Mouse (Mus musculus) lung, embryonic 14.5 days (tissue): ENCODE data around the gene Gsdma3. TPM values are rescaled to one million over a fixed set of nuclear protein-coding genes. Genes with fewer than 3 reads are reported as not detected.
"Not testable (repeated sequence)": the region's sequence is repeated elsewhere in the genome, so short reads cannot be mapped to it uniquely, and the experiment has no call there.

ENCODE experiments used
- ATAC-seq: fragments of 200-750 bp; cut with Nextera tagmentation; 2 replicates; pipeline ENCODE4 v1.8.0; 2017; ENCODE audit warnings: mild to moderate bottlenecking, moderate TSS enrichment, moderate library complexity; ENCODE audit not compliant: insufficient read depth
- DNase-seq: peaks from one replicate; pipeline ENCODE4 v3.0.0-alpha.2; 2015
- H3K27ac ChIP-seq: fragments of 300-500 bp; sonication (generic); 2 replicates; pipeline ENCODE4 v1.5.1; 2014; ENCODE audit warnings: low read depth, mild to moderate bottlenecking, moderate library complexity
- H3K27me3 ChIP-seq: fragments of 300-500 bp; sonication (generic); 2 replicates; pipeline ENCODE4 v1.6.1; 2014; ENCODE audit warnings: low read length, control low read depth; ENCODE audit not compliant: insufficient read depth
- H3K36me3 ChIP-seq: fragments of 300-500 bp; sonication (generic); 2 replicates; pipeline ENCODE4 v1.6.1; 2014; ENCODE audit warnings: control low read depth; ENCODE audit not compliant: insufficient read depth
- H3K4me1 ChIP-seq: fragments of 300-500 bp; sonication (generic); 2 replicates; pipeline ENCODE4 v1.6.1; 2014; ENCODE audit warnings: antibody characterized with exemption, control low read depth; ENCODE audit not compliant: insufficient read depth
- H3K4me2 ChIP-seq: fragments of 300-500 bp; sonication (generic); 2 replicates; pipeline ENCODE4 v1.6.1; 2014; ENCODE audit warnings: mild to moderate bottlenecking
- H3K4me3 ChIP-seq: fragments of 300-500 bp; sonication (generic); 2 replicates; pipeline ENCODE4 v1.5.1; 2014; ENCODE audit warnings: low read depth, low read length
- H3K9ac ChIP-seq: fragments of 300-500 bp; sonication (generic); 2 replicates; pipeline ENCODE4 v1.6.1; 2014
- H3K9me3 ChIP-seq: fragments of 300-500 bp; sonication (generic); 2 replicates; pipeline ENCODE4 v1.6.1; 2016; ENCODE audit warnings: low read depth, low read length, control low read depth
- CTCF ChIP-seq: IDR thresholded peaks from 2 replicates; pipeline ENCODE4 v1.5.1; 2016; ENCODE audit warnings: antibody characterized with exemption, low read depth
- WGBS: fragments of 180-500 bp; shearing (Covaris S2); extraction: QIAGEN DNeasy Blood & Tissue Kit; methylation state at CpG from one replicate; pipeline ENCODE4 v1.1.7; 2014; 5-methylcytosine and 5-hydroxymethylcytosine counted together
- polyA plus RNA-seq: library from polyadenylated mRNA; unstranded; fragments of >200 nt; fragmentation: Nextera tagmentation; extraction: Ambion mirVana; gene quantifications from 2 replicates; pipeline ENCODE4 v1.2.1, GENCODE M21; 2014

The Gsdma3 gene
- polyA plus RNA-seq, 1 experiment from 2014 or later = not detected

- H3K9ac ChIP-seq = no peak overlapping the region
- H3K27ac ChIP-seq = no peak overlapping the region
- no peak overlapping the region for H3K4me3 ChIP-seq
- H3K9me3 ChIP-seq = no peaks in the 10 kb centered on the region
- H3K36me3 ChIP-seq = no peaks in the 10 kb centered on the region
- no peak for ATAC-seq
- no peaks in the 10 kb centered on the region for H3K4me1 ChIP-seq
- 0 out of 2 replicates have a peak, but pooled peaks cover 3% of the 10 kb centered on the region for H3K27me3 ChIP-seq
- TF ChIP-seq CTCF = no peak
- no peak for DNase-seq
- WGBS = 57% methylated on average over 3 of the region's 3 CpGs
- no peak overlapping the region for H3K4me2 ChIP-seq
Measured at GRCm38 (mm10) chr11:98671284-98671815, 45.2 kb downstream of the Gsdma3 start.

DNA sequence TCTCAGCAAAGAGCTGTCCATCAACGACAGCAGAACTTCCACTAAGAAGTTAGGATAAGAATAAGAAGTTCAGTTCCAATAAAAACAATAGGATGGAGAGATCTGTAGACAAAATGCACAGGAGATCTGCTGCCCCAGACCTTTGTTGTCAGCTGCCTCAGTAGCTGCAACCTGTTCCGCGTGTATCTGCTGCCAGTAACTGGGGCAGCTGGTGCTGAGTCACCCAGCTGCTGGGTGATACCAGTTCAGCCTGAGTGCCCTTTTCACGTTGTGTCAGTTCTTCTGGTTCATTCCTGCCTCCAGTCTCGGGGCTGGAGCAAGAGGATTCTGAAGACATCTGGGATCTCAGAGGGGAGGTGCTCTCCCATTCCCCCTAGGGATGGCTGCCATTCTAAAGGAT lies 45.7 kb downstream of the Gsdma3 start:
- no peak for ATAC-seq
- no peak overlapping the region for H3K4me3 ChIP-seq
- DNase-seq = no peak
- no peaks in the 10 kb centered on the region for H3K36me3 ChIP-seq
- TF ChIP-seq CTCF = no peak
- no peaks in the 10 kb centered on the region for H3K9me3 ChIP-seq
- WGBS = 53% methylated on average over 5 of the region's 5 CpGs
- 0 out of 2 replicates have a peak, but pooled peaks cover 3% of the 10 kb centered on the region for H3K27me3 ChIP-seq
- H3K27ac ChIP-seq = no peak overlapping the region
- no peaks in the 10 kb centered on the region for H3K4me1 ChIP-seq
- no peak overlapping the region for H3K4me2 ChIP-seq
- H3K9ac ChIP-seq = no peak overlapping the region

DNA sequence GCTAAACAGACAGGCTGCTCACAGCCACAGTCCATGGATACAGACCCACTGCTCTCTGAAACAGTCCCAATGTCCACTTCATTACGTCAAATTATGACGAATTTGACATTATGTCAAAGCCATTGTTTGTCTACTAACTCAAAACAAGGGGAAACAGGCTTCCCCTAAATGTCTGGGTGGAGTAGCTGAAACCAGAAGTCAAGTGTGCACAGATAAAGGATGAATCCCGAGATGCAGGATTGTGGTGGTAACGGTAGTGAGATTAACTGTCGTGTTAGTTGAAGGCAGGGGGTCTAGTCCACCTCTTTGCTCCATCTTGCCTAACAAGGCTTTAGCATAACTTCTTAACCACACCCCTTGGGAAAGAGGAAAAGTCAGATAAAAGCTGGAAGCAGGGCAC lies 46.3 kb downstream of the Gsdma3 start:
- H3K4me2 ChIP-seq = no peak overlapping the region
- no peak overlapping the region for H3K27ac ChIP-seq
- H3K4me1 ChIP-seq = no peaks in the 10 kb centered on the region
- WGBS = 75% methylated on average over 5 of the region's 5 CpGs
- H3K9ac ChIP-seq = no peak overlapping the region
- no peaks in the 10 kb centered on the region for H3K36me3 ChIP-seq
- H3K4me3 ChIP-seq = no peak overlapping the region
- H3K27me3 ChIP-seq = 0 out of 2 replicates have a peak, but pooled peaks cover 3% of the 10 kb centered on the region
- no peaks in the 10 kb centered on the region for H3K9me3 ChIP-seq
- DNase-seq (no peak), ATAC-seq (no peak)
- no peak for TF ChIP-seq CTCF

DNA sequence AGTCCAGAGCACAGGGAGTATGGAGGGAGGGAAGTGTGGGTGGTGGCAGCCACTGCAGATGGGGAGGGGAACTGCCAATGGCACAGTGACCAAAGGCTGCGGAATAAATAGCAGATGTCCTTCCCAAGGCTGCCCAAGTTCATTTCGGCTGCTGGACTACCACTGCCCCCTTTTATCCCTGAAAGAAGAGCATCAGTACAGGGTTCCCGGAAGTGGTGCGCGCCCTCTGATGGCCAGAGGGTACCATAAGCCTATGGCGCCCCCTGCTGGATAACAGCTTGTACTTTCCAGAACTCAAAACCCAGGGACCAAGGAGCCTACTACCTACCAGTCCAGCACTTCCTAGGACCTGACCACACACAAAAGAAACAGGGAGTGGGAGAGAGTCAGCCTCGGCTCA lies 47.0 kb downstream of the Gsdma3 start:
- not testable (repeated sequence) for H3K4me2 ChIP-seq, H3K9me3 ChIP-seq, H3K27me3 ChIP-seq, H3K36me3 ChIP-seq, H3K4me1 ChIP-seq, H3K27ac ChIP-seq, H3K4me3 ChIP-seq, H3K9ac ChIP-seq
- 5% methylated on average over 6 of the region's 7 CpGs for WGBS
- DNase-seq (peak; percentile 77), ATAC-seq (peak; percentile 56)
- TF ChIP-seq CTCF = peak; percentile 67

DNA sequence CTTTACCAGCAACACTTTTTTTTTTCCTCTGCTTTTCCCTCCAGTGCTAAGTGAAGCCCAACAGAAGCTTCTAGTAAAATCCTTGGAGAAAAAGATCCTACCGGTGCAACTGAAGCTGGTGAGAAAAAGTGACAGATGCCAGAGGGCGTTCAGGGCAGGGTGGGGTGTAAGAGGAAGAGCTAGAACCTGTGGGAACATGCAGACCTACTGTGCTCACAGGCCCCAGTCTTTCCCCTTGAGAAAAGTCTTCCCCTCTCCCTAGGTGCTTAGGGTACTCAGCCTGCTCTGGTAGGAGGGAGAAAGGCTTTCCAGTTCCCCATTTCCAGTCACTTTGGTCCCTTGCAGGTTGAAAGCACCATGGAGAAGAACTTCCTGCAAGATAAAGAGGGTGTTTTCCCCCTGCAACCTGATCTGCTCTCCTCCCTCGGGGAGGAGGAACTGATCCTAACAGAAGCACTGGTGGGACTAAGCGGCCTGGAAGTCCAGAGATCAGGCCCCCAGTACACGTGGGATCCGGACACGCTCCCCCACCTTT lies 49.7 kb downstream of the Gsdma3 start:
- Histone ChIP-seq H3K4me3 (no peak overlapping the region), H3K27ac (no peak overlapping the region), H3K27me3 (no peaks in the 10 kb centered on the region), H3K36me3 (no peaks in the 10 kb centered on the region), H3K9ac (no peak overlapping the region), H3K4me1 (no peaks in the 10 kb centered on the region), H3K4me2 (no peak overlapping the region), H3K9me3 (no peaks in the 10 kb centered on the region)
- WGBS = 35% methylated on average over 7 of the region's 7 CpGs
- ATAC-seq (no peak), DNase-seq (no peak)
- TF ChIP-seq CTCF = no peak

DNA sequence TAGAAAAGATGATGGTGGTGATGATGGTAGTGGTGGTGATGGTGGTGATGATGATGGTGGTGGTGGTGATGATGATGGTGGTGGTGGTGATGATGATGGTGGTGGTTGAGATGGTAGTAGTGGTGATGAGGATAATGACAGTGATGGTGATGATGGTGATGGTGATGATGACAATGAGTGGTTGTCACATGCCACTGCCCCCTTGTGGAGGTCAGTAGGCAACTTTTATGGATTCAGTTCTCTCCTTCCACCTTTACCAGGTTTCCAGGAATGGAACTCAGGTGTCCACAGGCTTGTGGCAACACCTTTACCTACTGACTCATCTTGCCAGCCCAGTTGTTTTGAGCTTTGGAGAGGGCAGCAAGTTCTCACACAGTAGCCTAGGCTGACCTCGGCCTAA lies 53.9 kb downstream of the Gsdma3 start:
- 92% methylated on average over 1 of the region's 1 CpGs for WGBS
- no peak overlapping the region for H3K9ac ChIP-seq
- no peak for ATAC-seq
- H3K27ac ChIP-seq = no peak overlapping the region
- H3K4me1 ChIP-seq = 0 out of 2 replicates have a peak, but pooled peaks cover 3% of the 10 kb centered on the region
- H3K27me3 ChIP-seq = no peaks in the 10 kb centered on the region
- no peak overlapping the region for H3K4me2 ChIP-seq
- no peak for DNase-seq
- H3K4me3 ChIP-seq = no peak overlapping the region
- TF ChIP-seq CTCF = peak; percentile 37; the same call in 1 of the 2 replicates
- H3K9me3 ChIP-seq = no peaks in the 10 kb centered on the region
- H3K36me3 ChIP-seq = peaks cover under 1% of the 10 kb centered on the region; the same call in 1 of the 2 replicates

DNA sequence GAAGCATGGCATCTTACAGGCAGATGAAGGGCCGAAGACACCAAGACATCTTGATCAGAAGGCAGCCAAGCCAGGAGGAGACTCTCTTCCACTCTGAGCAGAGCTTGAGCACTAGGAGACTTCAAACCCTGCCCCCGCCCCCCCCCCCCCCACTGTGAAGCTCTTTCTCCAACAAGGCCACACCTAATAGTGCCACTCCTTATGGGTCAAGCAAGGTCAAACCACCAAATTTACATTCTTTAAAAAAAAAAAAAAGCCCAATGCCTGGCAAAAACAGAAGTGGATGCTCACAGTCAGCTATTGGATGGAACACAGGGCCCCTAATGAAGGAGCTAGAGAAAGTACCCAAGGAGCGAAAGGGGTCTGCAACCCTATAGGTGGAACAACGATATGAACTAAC lies 54.4 kb downstream of the Gsdma3 start:
- H3K9ac ChIP-seq, DNase-seq, H3K4me1 ChIP-seq, H3K36me3 ChIP-seq, ATAC-seq, H3K9me3 ChIP-seq, H3K27me3 ChIP-seq, H3K27ac ChIP-seq, H3K4me2 ChIP-seq, H3K4me3 ChIP-seq: not testable (repeated sequence)
- 92% methylated on average over 4 of the region's 4 CpGs for WGBS
